Mouse (Mus musculus) myocyte (in vitro differentiated cells): ENCODE results near the gene Elmsan1. TPM values are rescaled to one million over a fixed set of nuclear protein-coding genes. Genes with fewer than 3 reads are reported as not detected.
"Not testable (repeated sequence)": the region's sequence is repeated elsewhere in the genome, so short reads cannot be mapped to it uniquely, and the experiment has no call there.

Experiments
- H3K27me3 ChIP-seq: one replicate; pipeline ENCODE4 v1.6.1; 2011; ENCODE audit not compliant: control insufficient read depth, insufficient read depth, insufficient read length
- H3K36me3 ChIP-seq: one replicate; pipeline ENCODE4 v1.6.1; 2011; ENCODE audit not compliant: control insufficient read depth, insufficient read depth
- H3K4me2 ChIP-seq: one replicate; pipeline ENCODE4 v1.6.1; 2011; ENCODE audit warnings: low read depth, control low read depth
- H3K4me3 ChIP-seq: one replicate; pipeline ENCODE4 v1.5.1; 2011; ENCODE audit warnings: mild to moderate bottlenecking, control low read depth, moderate library complexity
- H3K79me2 ChIP-seq: one replicate; pipeline ENCODE4 v1.6.1; 2011; ENCODE audit not compliant: control insufficient read depth, insufficient read depth
- H3ac ChIP-seq: one replicate; pipeline ENCODE4 v1.6.1; 2011; ENCODE audit not compliant: control insufficient read depth, insufficient read length
- CEBPB ChIP-seq: IDR thresholded peaks from 2 replicates; pipeline ENCODE4 v1.6.1; 2011; ENCODE audit warnings: mild to moderate bottlenecking, moderate library complexity; ENCODE audit not compliant: poor library complexity, insufficient read depth, severe bottlenecking
- E2F4 ChIP-seq: IDR thresholded peaks from one replicate; pipeline ENCODE4 v1.6.1; 2011; ENCODE audit warnings: mild to moderate bottlenecking, control low read depth, moderate library complexity; ENCODE audit not compliant: insufficient read depth
- MAX ChIP-seq: IDR thresholded peaks from one replicate; pipeline ENCODE4 v1.6.1; 2011; ENCODE audit warnings: low read depth, mild to moderate bottlenecking, control low read depth
- MYOD1 ChIP-seq, 3 experiments: IDR thresholded peaks; one replicate each; pipeline ENCODE4 v1.6.1; 2011; ENCODE audit warnings: control low read depth in 2 of 3, low read depth in 2 of 3, mild to moderate bottlenecking in 2 of 3, moderate library complexity in 1 of 3; ENCODE audit not compliant: insufficient read length in 2 of 3, control insufficient read depth in 1 of 3
- MYOG ChIP-seq, 3 experiments: IDR thresholded peaks; one replicate each; pipeline ENCODE4 v1.6.1; 2011; ENCODE audit warnings: control low read depth in 2 of 3, low read depth in 2 of 3, mild to moderate bottlenecking in 2 of 3; ENCODE audit not compliant: insufficient read length in 2 of 3, control insufficient read depth in 1 of 3, insufficient read depth in 1 of 3
- POLR2A ChIP-seq: IDR thresholded peaks from one replicate; pipeline ENCODE4 v1.6.1; 2011; ENCODE audit warnings: low read depth, mild to moderate bottlenecking, control low read depth, moderate library complexity; ENCODE audit not compliant: insufficient read length
- POLR2AphosphoS2 ChIP-seq: IDR thresholded peaks from one replicate; pipeline ENCODE4 v1.6.1; 2011; ENCODE audit warnings: low read depth, control low read depth; ENCODE audit not compliant: insufficient read length
- REST ChIP-seq: IDR thresholded peaks from one replicate; pipeline ENCODE4 v1.6.1; 2011; ENCODE audit warnings: mild to moderate bottlenecking, control low read depth, moderate library complexity; ENCODE audit not compliant: insufficient read depth, insufficient read length
- SRF ChIP-seq: IDR thresholded peaks from one replicate; pipeline ENCODE4 v1.6.1; 2011; ENCODE audit warnings: low read depth; ENCODE audit not compliant: control insufficient read depth, insufficient read length
- TCF12 ChIP-seq: IDR thresholded peaks from one replicate; pipeline ENCODE4 v1.6.1; 2011; ENCODE audit warnings: mild to moderate bottlenecking, control low read depth; ENCODE audit not compliant: poor library complexity, insufficient read depth, severe bottlenecking
- TCF3 ChIP-seq: IDR thresholded peaks from one replicate; pipeline ENCODE4 v1.6.1; 2011; ENCODE audit warnings: low read depth, control low read depth; ENCODE audit not compliant: insufficient read length
- USF1 ChIP-seq: IDR thresholded peaks from one replicate; pipeline ENCODE4 v1.6.1; 2011; ENCODE audit warnings: low read depth, mild to moderate bottlenecking, control low read depth, moderate library complexity
- polyA plus RNA-seq: library from polyadenylated mRNA; unstranded; fragments of >200 nt; fragmentation: generic; extraction: Trizol; gene quantifications from one replicate; pipeline ENCODE4 v1.2.1, GENCODE M21; 2012; ENCODE audit warnings: missing spikeins

The Elmsan1 gene
- polyA plus RNA-seq, 1 experiment = 13.7 TPM

DNA sequence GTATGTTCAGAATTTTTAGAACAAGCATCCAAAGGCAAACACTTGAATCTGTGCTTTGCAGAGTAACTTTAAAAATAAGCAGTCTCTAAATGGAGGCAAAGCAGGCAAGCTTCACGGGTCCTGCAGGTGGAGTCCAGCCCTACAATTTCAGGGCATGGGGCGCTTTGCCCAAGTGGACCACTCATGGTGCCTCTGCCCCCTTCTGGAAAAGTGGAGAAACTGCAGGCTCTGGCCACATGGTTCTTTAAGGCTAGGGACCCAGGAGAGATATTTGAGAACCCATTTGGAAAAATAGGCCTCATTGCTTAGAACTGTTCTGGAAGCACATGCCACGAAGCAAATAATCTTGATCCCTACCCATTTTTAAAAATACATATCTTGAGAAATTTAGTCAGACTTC, 30.5 kb upstream of the Elmsan1 start:
- Histone ChIP-seq H3ac (no peak overlapping the region), H3K79me2 (no peaks in the 10 kb centered on the region), H3K4me3 (no peak overlapping the region), H3K36me3 (no peaks in the 10 kb centered on the region), H3K4me2 (no peak overlapping the region), H3K27me3 (no peaks in the 10 kb centered on the region)
- TF ChIP-seq REST (no peak), MAX (no peak), TCF12 (no peak), E2F4 (no peak), CEBPB (no peak), USF1 (no peak), TCF3 (no peak), SRF (no peak), MYOD1 (IDR thresholded peaks at IDR 0.05; ENCODE audit: control insufficient read depth in 1 of 3, insufficient read length in 2 of 3, low read depth in 2 of 3) (no peak), MYOG (IDR thresholded peaks at IDR 0.05; ENCODE audit: control insufficient read depth in 1 of 3, insufficient read depth in 1 of 3, insufficient read length in 2 of 3, low read depth in 2 of 3) (no peak), POLR2AphosphoS2 (no peak), POLR2A (no peak)

GRCm38 (mm10) chr12:84245683-84246082, 27.0 kb upstream of the Elmsan1 start:
- Histone ChIP-seq H3K27me3 (no peaks in the 10 kb centered on the region), H3K36me3 (no peaks in the 10 kb centered on the region), H3K4me3 (no peak overlapping the region), H3ac (no peak overlapping the region), H3K79me2 (no peaks in the 10 kb centered on the region), H3K4me2 (no peak overlapping the region)
- TF ChIP-seq MAX = no peak
- no peak for TF ChIP-seq REST
- no peak for TF ChIP-seq TCF3
- no peak for TF ChIP-seq CEBPB
- TF ChIP-seq TCF12 = no peak
- peak in 1 of 3 experiments; percentile 8 for TF ChIP-seq MYOD1 (IDR thresholded peaks at IDR 0.05; ENCODE audit: control insufficient read depth in 1 of 3, insufficient read length in 2 of 3, low read depth in 2 of 3)
- no peak for TF ChIP-seq USF1

- Histone ChIP-seq H3K4me3 (no peak overlapping the region), H3ac (no peak overlapping the region), H3K36me3 (no peaks in the 10 kb centered on the region), H3K79me2 (no peaks in the 10 kb centered on the region), H3K27me3 (no peaks in the 10 kb centered on the region), H3K4me2 (no peak overlapping the region)
- TF ChIP-seq MAX = no peak
- no peak for TF ChIP-seq POLR2AphosphoS2
- no peak for TF ChIP-seq TCF3
- no peak for TF ChIP-seq USF1
- TF ChIP-seq CEBPB = no peak
- TF ChIP-seq MYOG (IDR thresholded peaks at IDR 0.05; ENCODE audit: control insufficient read depth in 1 of 3, insufficient read depth in 1 of 3, insufficient read length in 2 of 3, low read depth in 2 of 3) = no peak
- no peak for TF ChIP-seq REST
- TF ChIP-seq MYOD1 (IDR thresholded peaks at IDR 0.05; ENCODE audit: control insufficient read depth in 1 of 3, insufficient read length in 2 of 3, low read depth in 2 of 3) = no peak
- no peak for TF ChIP-seq SRF
- TF ChIP-seq POLR2A = no peak
- TF ChIP-seq TCF12 = no peak
- no peak for TF ChIP-seq E2F4
Measured at GRCm38 (mm10) chr12:84243076-84243770, 24.5 kb upstream of the Elmsan1 start.

GRCm38 (mm10) chr12:84237036-84237435, 18.4 kb upstream of the Elmsan1 start:
- not testable (repeated sequence) for H3K4me2 ChIP-seq, H3K4me3 ChIP-seq, H3ac ChIP-seq, H3K79me2 ChIP-seq, H3K36me3 ChIP-seq, H3K27me3 ChIP-seq

DNA sequence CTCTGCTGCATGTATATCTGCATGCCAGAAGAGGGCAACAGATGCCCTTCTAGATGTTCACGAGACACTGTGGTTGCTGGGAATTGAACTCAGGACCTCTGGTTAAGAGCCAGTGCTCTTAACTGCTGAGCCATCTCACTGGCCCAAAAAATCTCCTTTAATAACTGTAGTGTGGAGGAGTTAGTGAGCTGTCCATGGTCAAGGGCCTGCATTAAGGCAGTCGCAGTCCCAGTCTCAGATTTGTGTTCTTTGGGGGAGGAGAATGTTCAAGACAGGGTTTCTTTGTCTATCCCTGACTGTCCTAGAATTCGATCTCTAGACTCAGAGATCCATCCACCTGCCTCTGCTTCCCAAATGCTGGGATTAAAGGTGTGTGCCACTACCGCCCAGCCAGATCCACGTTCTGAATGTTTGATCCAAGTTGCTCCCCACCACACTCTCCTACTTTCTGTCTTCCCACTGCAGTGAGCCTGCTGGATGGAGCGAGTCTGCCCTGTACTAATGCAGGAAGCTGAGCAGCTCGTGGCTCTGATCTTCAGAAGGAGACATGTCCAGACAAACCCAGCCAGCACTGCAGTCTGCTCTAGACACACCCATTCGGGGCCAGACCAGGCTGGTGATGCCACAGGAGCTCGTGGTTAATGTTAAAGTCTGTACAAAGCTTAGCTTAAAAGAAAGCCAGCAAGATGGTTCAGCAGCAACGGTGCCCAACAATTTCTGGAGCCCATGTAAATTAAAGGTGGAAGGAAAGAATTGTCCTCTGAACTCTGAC, 17.5 kb upstream of the Elmsan1 start:
- H3K4me2 ChIP-seq = peak overlapping the region; percentile 25
- H3K79me2 ChIP-seq = no peaks in the 10 kb centered on the region
- H3K4me3 ChIP-seq = no peak overlapping the region
- no peaks in the 10 kb centered on the region for H3K36me3 ChIP-seq
- H3ac ChIP-seq = no peak overlapping the region
- no peaks in the 10 kb centered on the region for H3K27me3 ChIP-seq
- TF ChIP-seq MAX (no peak), CEBPB (no peak), E2F4 (no peak), MYOG (IDR thresholded peaks at IDR 0.05; ENCODE audit: control insufficient read depth in 1 of 3, insufficient read depth in 1 of 3, insufficient read length in 2 of 3, low read depth in 2 of 3) (no peak), MYOD1 (IDR thresholded peaks at IDR 0.05; ENCODE audit: control insufficient read depth in 1 of 3, insufficient read length in 2 of 3, low read depth in 2 of 3) (no peak), USF1 (no peak), TCF3 (no peak), POLR2AphosphoS2 (no peak), POLR2A (no peak), REST (no peak), SRF (no peak), TCF12 (no peak)
